In genomic region chr12:98280996-98281395, GRCm38 (mm10) we compare ENCODE assay signal across 12 mouse cellular contexts. TPM values are rescaled to one million over a fixed set of nuclear protein-coding genes. Genes with fewer than 3 reads are reported as not detected.
A peak's percentile ranks its signal among the peaks of the same experiment; 100 is the strongest.
DNase-seq lines count a peak whose midpoint lies in the region; ATAC-seq and TF ChIP-seq lines count a peak whose summit lies in the region.
"Had no signal": no experiment of that assay in that cellular context is flagged by ENCODE, and none has a peak within 500 bp of the region (broad histone marks: within the 10 kb centered on the region; RNA-seq: fewer than 3 reads in every experiment).

No protein-coding gene starts in this region.

- H3K4me1 ChIP-seq in CH12.LX (ENCODE audit: control insufficient read depth in 1 of 2, insufficient read depth in 2 of 2): peaks cover 15 to 38% of the 10 kb centered on the region in 2 experiments; a peak in 3 of 4 replicates
- H3K4me1 ChIP-seq in stomach, postnatal 0 days (replicated peaks; ENCODE audit: control insufficient read depth, insufficient read depth): no peaks in the 10 kb centered on the region
- H3K4me1 ChIP-seq: forebrain, embryonic 12.5 days had no signal

- peaks cover 12% of the 10 kb centered on the region for H3K9me3 ChIP-seq in CH12.LX (replicated peaks; ENCODE audit: low read length)
- H3K9me3 ChIP-seq in stomach, postnatal 0 days (ENCODE audit: control insufficient read depth, low read length): no peaks in the 10 kb centered on the region
- H3K9me3 ChIP-seq: embryonic facial prominence, embryonic 13.5 days; embryonic facial prominence, embryonic 15.5 days; forebrain, embryonic 12.5 days had no signal

- dilution Hi-C loops in CH12.LX (cut with MboI; ENCODE audit: extremely low pct_ligation_motif_present, extremely low pct_unique_long_range_greater_than_20kb, low sequenced_read_pairs): no loop called here

- H3K36me3 ChIP-seq in CH12.LX (replicated peaks in 1 of 2; ENCODE audit: control insufficient read depth in 1 of 2, insufficient read depth in 1 of 2, low read length in 1 of 2): peaks cover 5 to 22% of the 10 kb centered on the region in 2 experiments
- no peaks in the 10 kb centered on the region for H3K36me3 ChIP-seq in stomach, postnatal 0 days (ENCODE audit: control insufficient read depth, insufficient read depth, low read length)
- H3K36me3 ChIP-seq: embryonic facial prominence, embryonic 13.5 days; embryonic facial prominence, embryonic 15.5 days; forebrain, embryonic 12.5 days had no signal

- DNase-seq in heart, adult 11 months: peak; percentile 1
- DNase-seq in heart, adult 18-20 months: no peak
- DNase-seq in A20 (ENCODE audit: low read depth, low spot score) (peak; percentile 70), CH12.LX (ENCODE audit: extremely low read depth) (no peak)
- no peak for DNase-seq in left cerebral cortex, adult 2 months (ENCODE audit: extremely low spot score in 1 of 2, low spot score in 2 of 2)
- DNase-seq in stomach, postnatal 0 days (ENCODE audit: low spot score): no peak

- peaks cover 3% of the 10 kb centered on the region; the same call in 1 of the 2 replicates for H3K79me2 ChIP-seq in CH12.LX (replicated peaks; ENCODE audit: control insufficient read depth, extremely low read depth, insufficient read depth, poor library complexity, severe bottlenecking)

- no peak overlapping the region; the same call in 1 of the 2 replicates for H3K27ac ChIP-seq in CH12.LX (ENCODE audit: insufficient read depth, low read depth)
- H3K27ac ChIP-seq in left cerebral cortex, adult 2 months: no peak overlapping the region
- no peak overlapping the region for H3K27ac ChIP-seq in stomach, postnatal 0 days (replicated peaks)
- H3K27ac ChIP-seq: embryonic facial prominence, embryonic 13.5 days; embryonic facial prominence, embryonic 15.5 days; forebrain, embryonic 12.5 days had no signal

- TF ChIP-seq RAD21 in CH12.LX (IDR thresholded peaks at IDR 0.05; ENCODE audit: low read depth, low read length): no peak

- no peaks in the 10 kb centered on the region for H3K27me3 ChIP-seq in CH12.LX (replicated peaks)
- H3K27me3 ChIP-seq in stomach, postnatal 0 days (ENCODE audit: control insufficient read depth, insufficient read depth, low read length): no peaks in the 10 kb centered on the region
- H3K27me3 ChIP-seq: embryonic facial prominence, embryonic 13.5 days; embryonic facial prominence, embryonic 15.5 days; forebrain, embryonic 12.5 days had no signal

- peak overlapping the region; percentile 15; the same call in 1 of the 2 replicates for H3K4me2 ChIP-seq in CH12.LX (ENCODE audit: insufficient read depth, low read depth, poor library complexity, severe bottlenecking)
- no peak overlapping the region for H3K4me2 ChIP-seq in stomach, postnatal 0 days (replicated peaks; ENCODE audit: low read depth)
- H3K4me2 ChIP-seq: embryonic facial prominence, embryonic 13.5 days; embryonic facial prominence, embryonic 15.5 days; forebrain, embryonic 12.5 days had no signal

- no peak overlapping the region for H3K9ac ChIP-seq in CH12.LX (ENCODE audit: insufficient read depth, low read depth)
- H3K9ac ChIP-seq in stomach, postnatal 0 days (ENCODE audit: low read length): no peak overlapping the region
- H3K9ac ChIP-seq: embryonic facial prominence, embryonic 13.5 days; embryonic facial prominence, embryonic 15.5 days; forebrain, embryonic 12.5 days had no signal

- no peak for TF ChIP-seq CTCF in CH12.LX (conservative IDR thresholded peaks at IDR 0.05 in 1 of 2, IDR thresholded peaks at IDR 0.05 in 1 of 2; ENCODE audit: low read depth in 2 of 2, low read length in 2 of 2)
- no peak for TF ChIP-seq CTCF in left cerebral cortex, adult 2 months (IDR thresholded peaks at IDR 0.05)
- no peak for TF ChIP-seq CTCF in stomach, postnatal 0 days (IDR thresholded peaks at IDR 0.05; ENCODE audit: low read depth)

- ATAC-seq in stomach, postnatal 0 days (ENCODE audit: low FRiP score, low TSS enrichment): no peak
- ATAC-seq: forebrain, embryonic 14.5 days had no signal

- TF ChIP-seq POLR2A in CH12.LX (IDR thresholded peaks at IDR 0.05; ENCODE audit: low read depth, low read length): no peak

- WGBS in stomach, postnatal 0 days: 68% methylated on average over 8 of the region's 8 CpGs

- in situ Hi-C loops in CH12.LX (cut with MboI; ENCODE audit: low pct_ligation_motif_present, low pct_unique_long_range_greater_than_20kb, low sequenced_read_pairs): no loop called here

- intact Hi-C loops in left cerebral cortex, adult 2 months (cut with DNase I): loop anchor here (1.0 to 2.0 kb wide), 2 partner anchors 66 to 340 kb away; no protein-coding TSS in a partner anchor

- TF ChIP-seq EP300 in CH12.LX (IDR thresholded peaks at IDR 0.05; ENCODE audit: low read length): peak; percentile 17; the same call in 1 of the 2 replicates
- TF ChIP-seq EP300 in stomach, postnatal 0 days (optimal IDR thresholded peaks at IDR 0.05): no peak

- H3K4me3 ChIP-seq in CH12.LX (replicated peaks in 1 of 3; ENCODE audit: low read depth in 2 of 3, low read length in 2 of 3, poor library complexity in 1 of 3): no peak overlapping the region
- H3K4me3 ChIP-seq in left cerebral cortex, adult 2 months: no peak overlapping the region
- H3K4me3 ChIP-seq in stomach, postnatal 0 days (ENCODE audit: low read depth, low read length): no peak overlapping the region
- H3K4me3 ChIP-seq: embryonic facial prominence, embryonic 13.5 days; embryonic facial prominence, embryonic 15.5 days; forebrain, embryonic 12.5 days had no signal

TF ChIP-seq in CH12.LX, 34 proteins besides CTCF, POLR2A, EP300 and RAD21:
- TF ChIP-seq SIN3A (IDR thresholded peaks at IDR 0.05; ENCODE audit: low read length) (peak; percentile 40; the same call in 1 of the 2 replicates), JUN (IDR thresholded peaks at IDR 0.05; ENCODE audit: insufficient read depth, low read depth, low read length) (no peak), KAT2A (IDR thresholded peaks at IDR 0.05; ENCODE audit: insufficient replicate concordance, low read length) (0 out of 2 replicates have a peak, but pooled peaks have one; percentile 11), GABPA (IDR thresholded peaks at IDR 0.05; ENCODE audit: insufficient replicate concordance, low read depth, low read length) (no peak), IRF4 (IDR thresholded peaks at IDR 0.05; ENCODE audit: low read depth, low read length) (0 out of 2 replicates have a peak, but pooled peaks have one; percentile 3), NRF1 (IDR thresholded peaks at IDR 0.05; ENCODE audit: low read depth, low read length) (no peak), POLR2AphosphoS2 (IDR thresholded peaks at IDR 0.05; ENCODE audit: low read depth, low read length) (no peak)

RNA-seq across cellular contexts. Expression of gene Gpr65, which starts 12.6 kb away (rescaled TPM):
- total RNA-seq in heart, adult 18-20 months (2021): 1 to 10 TPM in 1 of 2 experiments, under 1 TPM in 1; 0.89 to 1.2 TPM
- 31.0 and 31.9 TPM in 2 replicates for total RNA-seq in CH12.LX (2012; rRNA removed)
- total RNA-seq in CH12.LX (2014; rRNA removed): 80.3 and 84.1 TPM in 2 replicates
- polyA plus RNA-seq in CH12.LX (2012; ENCODE audit: insufficient read length, low read depth): 72.6 and 80.5 TPM in 2 replicates
- under 1 TPM in 1 of 2 experiments, not detected in 1; 0.23 TPM for total RNA-seq in left cerebral cortex, adult 2 months (2021)
- 1.9 and 2.0 TPM in 2 replicates for polyA plus RNA-seq in stomach, postnatal 0 days (2015; fragmentation: Nextera tagmentation; extraction: Ambion mirVana)
- total RNA-seq: MEL had no signal
- polyA plus RNA-seq: forebrain, embryonic 16.5 days had no signal

RNA-seq across cellular contexts. Expression of gene Galc, which starts 21.7 kb away (rescaled TPM):
- 1 to 10 TPM; 7.7 to 8.8 TPM for total RNA-seq in heart, adult 18-20 months (2021)
- total RNA-seq in CH12.LX (2012; rRNA removed) (4.7 and 6.4 TPM in 2 replicates), CH12.LX (2014; rRNA removed) (1.6 and 1.8 TPM in 2 replicates)
- 8.6 and 9.1 TPM in 2 replicates for polyA plus RNA-seq in CH12.LX (2012; ENCODE audit: insufficient read length, low read depth)
- 10 to 100 TPM; 24.5 to 25.9 TPM for total RNA-seq in left cerebral cortex, adult 2 months (2021)
- polyA plus RNA-seq in stomach, postnatal 0 days (2015; fragmentation: Nextera tagmentation; extraction: Ambion mirVana): 4.1 and 4.3 TPM in 2 replicates
- total RNA-seq: MEL had no signal

Comparison
In these comparisons a context has a peak if more than half of its experiments do, and no peak if none do; other contexts are left out.
1. DNase-seq: peak in heart, adult 11 months (single experiment) and A20 (single experiment); none in heart, adult 18-20 months (0 of 2), CH12.LX (single experiment), left cerebral cortex, adult 2 months (0 of 2) and stomach, postnatal 0 days (single experiment).
2. RNA of gene Gpr65, which starts 12.6 kb away (total RNA-seq): 31.0 to 84.1 TPM in CH12.LX; 0.89 to 1.2 TPM in heart, adult 18-20 months and 0.23 TPM in left cerebral cortex, adult 2 months; every median in the first group is over 10 times any median in the second.